Mouse (Mus musculus) left cerebral cortex, adult 9 months (tissue): Measurements from ENCODE around the gene Moxd1.

ENCODE experiments used
- DNase-seq, 2 experiments: peaks; one replicate each; pipeline ENCODE4 v3.0.0; 2022; ENCODE audit warnings: low spot score in 2 of 2

The Moxd1 gene

GRCm38 (mm10) chr10:24223449-24224143 is at the start of gene Moxd1:
TSS of gene Moxd1 (plus strand) at chr10:24223517.
- DNase-seq = no peak

- DNase-seq = no peak
These were observed 32.9 kb upstream of the Moxd1 start for GRCm38 (mm10) chr10:24190392-24190791.

GRCm38 (mm10) chr10:24191977-24192376 is 31.3 kb upstream of the Moxd1 start:
- no peak for DNase-seq

- no peak for DNase-seq
These were observed 24.0 kb upstream of the Moxd1 start for GRCm38 (mm10) chr10:24199303-24199702.

- DNase-seq = no peak
These were observed 23.2 kb upstream of the Moxd1 start for GRCm38 (mm10) chr10:24200099-24200498.

- no peak for DNase-seq
These were observed 13.2 kb upstream of the Moxd1 start for GRCm38 (mm10) chr10:24210075-24210474.

GRCm38 (mm10) chr10:24213297-24213696 is 10.0 kb upstream of the Moxd1 start:
- DNase-seq = no peak

GRCm38 (mm10) chr10:24217558-24218268 is 5.6 kb upstream of the Moxd1 start:
- DNase-seq = no peak

- DNase-seq = no peak
These were observed 2.4 kb upstream of the Moxd1 start for GRCm38 (mm10) chr10:24220931-24221330.

- no peak for DNase-seq
These were observed 406 bp upstream of the Moxd1 start for GRCm38 (mm10) chr10:24222911-24223310.

GRCm38 (mm10) chr10:24224591-24224990 is 1.3 kb downstream of the Moxd1 start:
- DNase-seq = no peak

- no peak for DNase-seq
These were observed 5.2 kb downstream of the Moxd1 start for GRCm38 (mm10) chr10:24228318-24229183.

- no peak for DNase-seq
These were observed 9.0 kb downstream of the Moxd1 start for GRCm38 (mm10) chr10:24232281-24232680.

GRCm38 (mm10) chr10:24235426-24236283 is 12.3 kb downstream of the Moxd1 start:
- peak; percentile 11 to 29 for DNase-seq

GRCm38 (mm10) chr10:24246815-24247214 is 23.5 kb downstream of the Moxd1 start:
- no peak for DNase-seq

GRCm38 (mm10) chr10:24248116-24248515 is 24.8 kb downstream of the Moxd1 start:
- no peak for DNase-seq

- DNase-seq = no peak
These were observed 28.3 kb downstream of the Moxd1 start for GRCm38 (mm10) chr10:24251631-24252030.

GRCm38 (mm10) chr10:24258150-24258549 is 34.8 kb downstream of the Moxd1 start:
- no peak for DNase-seq

GRCm38 (mm10) chr10:24258885-24259284 is 35.6 kb downstream of the Moxd1 start:
- DNase-seq = no peak

GRCm38 (mm10) chr10:24259794-24260590 is 36.7 kb downstream of the Moxd1 start:
- DNase-seq = no peak

- DNase-seq = no peak
These were observed 44.2 kb downstream of the Moxd1 start for GRCm38 (mm10) chr10:24267520-24267919.
